Mouse (Mus musculus) G1E-ER4 (cell line): ENCODE data around the gene Trcg1. TPM values are rescaled to one million over a fixed set of nuclear protein-coding genes. Genes with fewer than 3 reads are reported as not detected.

Source experiments
- GATA1 ChIP-seq: IDR thresholded peaks from one replicate; pipeline ENCODE4 v1.8.0; 2012; ENCODE audit warnings: low read length, inconsistent platforms
- polyA plus RNA-seq: library from polyadenylated mRNA; stranded (reverse); fragments of >175 nt; gene quantifications from 2 replicates; pipeline ENCODE4 v1.2.3, GENCODE M21; 2012

The Trcg1 gene
- polyA plus RNA-seq = not detected in 2 replicates

- TF ChIP-seq GATA1 = no peak
Measured at GRCm38 (mm10) chr9:57236256-57236655, at the start of gene Trcg1. Gene Trcg1, plus strand, starts transcription at chr9:57236556.

GRCm38 (mm10) chr9:57196708-57197107 lies 39.6 kb upstream of the Trcg1 start:
- no peak for TF ChIP-seq GATA1

- no peak for TF ChIP-seq GATA1
Measured at GRCm38 (mm10) chr9:57197414-57197813, 38.9 kb upstream of the Trcg1 start.

DNA sequence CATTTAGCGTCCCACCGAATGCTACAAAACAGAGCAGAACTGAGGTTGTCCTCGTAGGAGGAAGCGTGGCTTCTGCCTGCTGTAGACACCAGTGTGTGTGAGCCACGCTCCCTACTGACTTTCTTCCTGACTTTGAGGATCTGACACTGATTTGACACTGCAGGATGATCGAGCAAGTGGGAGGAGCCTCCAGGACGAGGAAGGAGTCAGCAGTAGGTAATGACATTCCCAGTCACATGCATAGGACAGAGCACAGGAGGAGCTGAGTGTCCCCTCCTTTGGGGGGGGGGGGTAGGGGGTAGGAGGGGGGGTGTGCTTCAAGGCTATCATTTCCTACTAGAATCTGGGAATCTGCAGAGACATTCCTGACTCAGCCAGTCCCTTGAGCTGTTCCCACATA lies 33.4 kb upstream of the Trcg1 start:
- TF ChIP-seq GATA1 = no peak

GRCm38 (mm10) chr9:57206896-57207295 lies 29.5 kb upstream of the Trcg1 start:
- TF ChIP-seq GATA1 = no peak

DNA sequence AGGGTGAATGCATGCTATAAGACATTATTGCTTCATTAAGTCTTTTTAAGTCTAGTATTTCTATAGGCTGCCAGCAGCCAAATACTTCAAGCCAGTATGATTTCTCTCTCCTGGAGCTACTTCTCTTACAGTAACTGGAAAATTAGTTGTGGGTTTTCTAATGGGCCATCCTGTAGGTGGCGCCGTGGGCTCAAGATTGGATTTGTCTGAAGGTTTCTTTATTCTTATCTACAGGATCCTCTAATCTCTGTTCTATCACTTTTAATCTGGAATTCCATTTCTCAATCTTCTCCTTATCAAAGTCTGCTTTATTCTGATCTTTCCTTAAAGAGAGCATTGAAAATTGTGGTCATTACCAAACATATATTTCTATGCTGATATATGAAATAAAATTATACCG lies 27.0 kb upstream of the Trcg1 start:
- TF ChIP-seq GATA1 = no peak

GRCm38 (mm10) chr9:57212448-57213222 lies 23.7 kb upstream of the Trcg1 start:
- TF ChIP-seq GATA1 = no peak

DNA sequence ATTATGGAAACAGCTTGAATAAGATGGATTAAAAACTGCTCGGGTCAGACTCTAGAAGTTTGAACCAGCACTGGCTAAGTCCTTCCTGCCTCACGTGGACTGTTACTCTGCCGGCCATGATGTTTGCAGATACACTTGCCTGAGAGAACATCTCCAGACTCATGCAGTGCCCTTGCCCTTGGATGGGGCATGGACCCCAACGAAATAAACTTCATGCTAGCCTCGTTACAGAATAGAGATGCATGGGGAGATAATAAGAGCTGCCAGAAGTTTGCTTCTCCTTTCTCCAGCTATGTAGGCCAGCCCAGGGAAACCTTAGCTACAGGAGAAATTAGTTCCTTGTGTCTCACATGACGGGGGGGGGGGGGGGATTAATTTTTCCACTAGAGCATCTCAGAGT lies 21.9 kb upstream of the Trcg1 start:
- TF ChIP-seq GATA1 = no peak

DNA sequence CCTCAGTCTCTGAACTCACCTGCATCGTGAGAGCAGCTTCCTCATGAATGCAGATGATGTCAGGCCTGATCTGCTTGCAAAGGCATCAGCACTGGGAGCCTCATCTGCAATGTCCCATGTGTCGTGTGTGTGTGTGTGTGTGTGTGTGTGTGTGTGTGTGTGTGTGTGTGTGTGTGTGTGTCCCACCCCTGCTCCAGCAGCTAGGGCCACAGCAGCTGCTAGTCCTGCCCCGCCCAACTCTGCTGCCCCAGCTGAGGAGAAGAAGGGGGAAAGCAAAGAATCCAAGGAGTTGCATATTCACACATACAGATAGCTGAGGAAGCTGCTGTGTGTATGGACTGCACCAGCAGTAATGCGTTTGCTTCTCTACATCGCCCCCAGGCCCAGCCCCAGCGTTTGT lies 19.1 kb upstream of the Trcg1 start:
- no peak for TF ChIP-seq GATA1

DNA sequence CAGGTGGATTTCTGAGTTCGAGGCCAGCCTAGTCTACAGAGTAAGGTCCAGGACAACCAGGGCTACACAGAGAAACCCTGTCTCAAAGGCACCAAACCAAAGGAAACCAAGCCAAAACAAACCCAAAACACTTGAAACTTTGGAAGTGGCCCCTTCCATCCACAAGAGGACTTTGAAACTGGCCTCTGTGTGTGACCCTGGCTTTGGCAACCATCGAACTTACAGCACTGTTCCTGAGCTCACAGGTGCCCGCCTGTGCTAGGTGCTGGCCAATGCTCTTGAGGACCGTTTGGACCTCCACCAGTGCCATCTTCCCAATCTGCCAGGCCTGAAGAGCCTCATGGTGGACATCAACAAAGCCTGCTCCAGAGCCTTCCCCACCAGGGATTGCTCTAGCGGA lies 17.6 kb upstream of the Trcg1 start:
- no peak for TF ChIP-seq GATA1

DNA sequence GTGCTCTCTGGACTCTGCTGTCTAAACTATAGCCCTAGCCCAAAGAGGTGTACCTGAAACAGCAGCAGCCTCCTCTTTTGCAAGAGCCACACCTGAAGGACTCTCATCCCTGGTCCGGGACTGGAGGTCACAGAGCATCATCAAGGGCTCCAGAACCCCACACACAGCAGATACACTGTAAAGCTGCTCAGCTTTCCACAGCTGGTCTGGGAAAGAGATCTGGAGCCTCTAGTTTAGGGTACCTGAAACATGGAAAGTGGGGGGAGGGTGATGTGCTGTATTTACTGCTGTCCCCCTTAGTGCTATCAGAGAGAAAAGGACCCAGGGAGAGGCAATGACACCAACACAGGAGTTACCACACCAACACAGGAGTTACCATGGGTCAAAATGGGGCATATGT lies 16.8 kb upstream of the Trcg1 start:
- TF ChIP-seq GATA1 = no peak

GRCm38 (mm10) chr9:57220356-57220755 lies 16.0 kb upstream of the Trcg1 start:
- no peak for TF ChIP-seq GATA1

DNA sequence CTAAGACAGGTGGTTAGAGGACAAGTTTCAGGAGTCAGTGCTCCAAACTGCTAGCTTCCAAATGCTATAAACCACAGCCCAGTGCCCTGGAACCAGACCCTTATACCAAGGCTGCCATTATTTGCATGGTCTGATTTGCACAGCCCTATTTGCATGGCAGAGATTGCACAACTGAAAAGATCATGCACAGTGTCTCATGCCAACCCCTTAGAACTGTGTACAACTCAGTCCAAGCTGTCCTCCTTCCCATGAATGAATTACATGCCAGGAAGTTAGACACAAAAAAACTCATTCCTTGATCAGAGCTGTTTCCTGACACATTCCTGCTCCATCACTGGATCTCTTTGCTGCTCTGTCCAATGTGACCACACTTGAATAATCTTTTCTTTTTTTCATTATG lies 13.0 kb upstream of the Trcg1 start:
- no peak for TF ChIP-seq GATA1

GRCm38 (mm10) chr9:57225780-57226627 lies 10.4 kb upstream of the Trcg1 start:
- TF ChIP-seq GATA1 = peak; percentile 87

DNA sequence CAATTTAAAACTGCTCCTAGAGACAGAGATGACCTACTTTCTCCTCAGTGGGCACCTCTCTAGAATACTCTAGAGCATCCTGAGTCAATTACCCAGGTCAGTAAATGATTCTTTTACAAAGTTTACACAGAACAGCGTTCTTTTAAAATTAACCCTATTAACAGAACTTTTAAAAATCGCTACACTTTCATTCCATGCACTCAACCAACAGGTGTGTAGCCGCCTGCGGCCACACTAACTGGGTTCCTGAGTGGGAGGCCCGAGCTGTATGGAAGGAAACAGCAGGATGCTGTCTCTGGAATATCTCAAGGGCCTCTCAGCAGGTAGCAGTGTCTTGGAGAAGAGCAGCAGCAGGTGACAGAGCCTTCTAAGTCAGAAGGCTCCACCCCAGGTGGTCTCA lies 9.2 kb upstream of the Trcg1 start:
- TF ChIP-seq GATA1 = no peak

GRCm38 (mm10) chr9:57228186-57228585 lies 8.2 kb upstream of the Trcg1 start:
- no peak for TF ChIP-seq GATA1

DNA sequence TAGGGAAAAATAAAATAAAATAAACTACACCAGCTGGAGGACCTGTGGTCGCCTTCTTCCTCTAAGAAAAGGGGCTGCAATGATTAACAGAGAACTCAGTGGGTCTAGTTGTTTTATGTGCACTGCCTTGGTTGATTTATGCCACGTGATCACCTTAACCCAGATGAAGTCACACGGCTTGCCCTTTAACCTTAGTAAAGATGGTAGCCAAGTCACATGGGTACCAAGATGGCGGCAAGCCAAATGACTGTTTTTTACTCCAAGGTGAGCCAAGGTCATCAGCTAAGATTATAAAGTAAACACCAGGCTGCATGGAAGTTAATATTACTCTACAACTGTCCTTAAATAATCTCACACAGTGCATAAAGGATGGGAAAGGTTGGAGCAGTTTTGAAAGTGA lies 6.6 kb upstream of the Trcg1 start:
- TF ChIP-seq GATA1 = no peak
